Mouse (Mus musculus) myocyte (in vitro differentiated cells): ENCODE data around the gene Gabrb1. TPM values are rescaled to one million over a fixed set of nuclear protein-coding genes. Genes with fewer than 3 reads are reported as not detected.

Source experiments
- H3K27me3 ChIP-seq: one replicate; pipeline ENCODE4 v1.6.1; 2011; ENCODE audit not compliant: control insufficient read depth, insufficient read depth, insufficient read length
- H3K36me3 ChIP-seq: one replicate; pipeline ENCODE4 v1.6.1; 2011; ENCODE audit not compliant: control insufficient read depth, insufficient read depth
- H3K4me2 ChIP-seq: one replicate; pipeline ENCODE4 v1.6.1; 2011; ENCODE audit warnings: low read depth, control low read depth
- H3K4me3 ChIP-seq: one replicate; pipeline ENCODE4 v1.5.1; 2011; ENCODE audit warnings: mild to moderate bottlenecking, control low read depth, moderate library complexity
- H3K79me2 ChIP-seq: one replicate; pipeline ENCODE4 v1.6.1; 2011; ENCODE audit not compliant: control insufficient read depth, insufficient read depth
- H3ac ChIP-seq: one replicate; pipeline ENCODE4 v1.6.1; 2011; ENCODE audit not compliant: control insufficient read depth, insufficient read length
- CEBPB ChIP-seq: IDR thresholded peaks from 2 replicates; pipeline ENCODE4 v1.6.1; 2011; ENCODE audit warnings: mild to moderate bottlenecking, moderate library complexity; ENCODE audit not compliant: poor library complexity, insufficient read depth, severe bottlenecking
- E2F4 ChIP-seq: IDR thresholded peaks from one replicate; pipeline ENCODE4 v1.6.1; 2011; ENCODE audit warnings: mild to moderate bottlenecking, control low read depth, moderate library complexity; ENCODE audit not compliant: insufficient read depth
- MAX ChIP-seq: IDR thresholded peaks from one replicate; pipeline ENCODE4 v1.6.1; 2011; ENCODE audit warnings: low read depth, mild to moderate bottlenecking, control low read depth
- MYOD1 ChIP-seq, 3 experiments: IDR thresholded peaks; one replicate each; pipeline ENCODE4 v1.6.1; 2011; ENCODE audit warnings: control low read depth in 2 of 3, low read depth in 2 of 3, mild to moderate bottlenecking in 2 of 3, moderate library complexity in 1 of 3; ENCODE audit not compliant: insufficient read length in 2 of 3, control insufficient read depth in 1 of 3
- MYOG ChIP-seq, 3 experiments: IDR thresholded peaks; one replicate each; pipeline ENCODE4 v1.6.1; 2011; ENCODE audit warnings: control low read depth in 2 of 3, low read depth in 2 of 3, mild to moderate bottlenecking in 2 of 3; ENCODE audit not compliant: insufficient read length in 2 of 3, control insufficient read depth in 1 of 3, insufficient read depth in 1 of 3
- POLR2A ChIP-seq: IDR thresholded peaks from one replicate; pipeline ENCODE4 v1.6.1; 2011; ENCODE audit warnings: low read depth, mild to moderate bottlenecking, control low read depth, moderate library complexity; ENCODE audit not compliant: insufficient read length
- POLR2AphosphoS2 ChIP-seq: IDR thresholded peaks from one replicate; pipeline ENCODE4 v1.6.1; 2011; ENCODE audit warnings: low read depth, control low read depth; ENCODE audit not compliant: insufficient read length
- REST ChIP-seq: IDR thresholded peaks from one replicate; pipeline ENCODE4 v1.6.1; 2011; ENCODE audit warnings: mild to moderate bottlenecking, control low read depth, moderate library complexity; ENCODE audit not compliant: insufficient read depth, insufficient read length
- SRF ChIP-seq: IDR thresholded peaks from one replicate; pipeline ENCODE4 v1.6.1; 2011; ENCODE audit warnings: low read depth; ENCODE audit not compliant: control insufficient read depth, insufficient read length
- TCF12 ChIP-seq: IDR thresholded peaks from one replicate; pipeline ENCODE4 v1.6.1; 2011; ENCODE audit warnings: mild to moderate bottlenecking, control low read depth; ENCODE audit not compliant: poor library complexity, insufficient read depth, severe bottlenecking
- TCF3 ChIP-seq: IDR thresholded peaks from one replicate; pipeline ENCODE4 v1.6.1; 2011; ENCODE audit warnings: low read depth, control low read depth; ENCODE audit not compliant: insufficient read length
- USF1 ChIP-seq: IDR thresholded peaks from one replicate; pipeline ENCODE4 v1.6.1; 2011; ENCODE audit warnings: low read depth, mild to moderate bottlenecking, control low read depth, moderate library complexity
- polyA plus RNA-seq: library from polyadenylated mRNA; unstranded; fragments of >200 nt; fragmentation: generic; extraction: Trizol; gene quantifications from one replicate; pipeline ENCODE4 v1.2.1, GENCODE M21; 2012; ENCODE audit warnings: missing spikeins

Gene Gabrb1
- polyA plus RNA-seq, 1 experiment: 0.01 TPM

DNA sequence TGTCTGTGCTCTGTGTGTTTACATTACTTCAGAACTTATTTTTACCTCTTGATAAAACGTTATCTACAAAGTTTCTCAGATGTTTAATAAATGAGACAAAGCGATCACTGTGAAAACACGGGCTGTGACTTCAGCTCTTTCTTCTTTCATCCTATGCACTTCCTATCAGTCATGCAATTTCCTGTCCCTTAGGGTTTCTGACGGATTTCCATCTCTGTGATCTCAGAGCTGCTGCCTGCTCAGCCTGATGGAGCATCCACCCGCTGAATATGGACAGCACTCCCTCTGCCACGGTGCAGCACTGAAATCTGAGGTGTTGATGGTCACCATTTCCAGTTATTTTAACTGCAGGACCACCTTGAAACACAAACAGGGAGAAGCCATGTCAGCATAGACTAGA, 501.6 kb downstream of the Gabrb1 start:
- Histone ChIP-seq H3ac (no peak overlapping the region), H3K4me3 (no peak overlapping the region), H3K4me2 (no peak overlapping the region), H3K79me2 (peaks cover 5% of the 10 kb centered on the region), H3K27me3 (no peaks in the 10 kb centered on the region), H3K36me3 (peaks cover 26% of the 10 kb centered on the region)
- TF ChIP-seq POLR2A (no peak), POLR2AphosphoS2 (no peak), MYOG (IDR thresholded peaks at IDR 0.05; ENCODE audit: control insufficient read depth in 1 of 3, insufficient read depth in 1 of 3, insufficient read length in 2 of 3, low read depth in 2 of 3) (no peak), SRF (no peak), MYOD1 (IDR thresholded peaks at IDR 0.05; ENCODE audit: control insufficient read depth in 1 of 3, insufficient read length in 2 of 3, low read depth in 2 of 3) (no peak), E2F4 (no peak), CEBPB (no peak), USF1 (no peak), TCF12 (no peak), TCF3 (no peak), MAX (no peak)

DNA sequence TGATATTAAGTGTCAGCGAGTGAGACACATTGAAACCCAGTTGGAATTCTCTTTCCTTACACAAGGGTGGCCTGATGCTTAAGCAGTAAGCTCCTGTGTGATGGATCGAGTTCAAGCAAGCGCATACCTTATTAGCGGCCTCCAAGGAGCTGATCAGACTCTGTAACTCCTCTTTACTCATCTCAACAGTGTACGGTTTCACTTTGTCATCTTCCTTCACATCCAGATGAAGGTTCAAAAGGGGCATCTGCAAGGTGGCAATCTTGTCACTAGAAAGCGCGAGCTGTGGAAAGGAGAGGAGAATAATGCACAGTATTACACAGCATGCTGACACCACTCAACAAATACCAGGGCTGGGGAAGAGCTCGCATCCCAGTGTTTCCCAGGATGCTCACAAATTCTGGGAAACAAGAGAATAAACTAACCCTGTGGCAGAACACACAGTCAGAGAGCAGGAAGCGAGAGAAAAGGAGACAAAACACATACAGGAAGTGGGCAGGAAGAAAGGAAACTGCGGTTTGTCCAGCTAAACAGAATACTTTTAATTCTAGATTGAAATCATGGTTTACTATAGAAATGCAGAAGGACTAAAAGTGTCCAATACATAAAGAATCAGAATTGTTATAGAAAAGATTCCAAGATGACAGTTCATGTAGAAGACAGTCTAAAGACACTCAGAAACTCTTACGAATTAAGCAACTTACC, 503.0 kb downstream of the Gabrb1 start:
- Histone ChIP-seq H3ac (no peak overlapping the region), H3K36me3 (peaks cover 30% of the 10 kb centered on the region), H3K4me3 (no peak overlapping the region), H3K4me2 (no peak overlapping the region), H3K27me3 (no peaks in the 10 kb centered on the region), H3K79me2 (peaks cover 8% of the 10 kb centered on the region)
- TF ChIP-seq MYOD1 (IDR thresholded peaks at IDR 0.05; ENCODE audit: control insufficient read depth in 1 of 3, insufficient read length in 2 of 3, low read depth in 2 of 3): no peak
- TF ChIP-seq USF1: no peak
- TF ChIP-seq SRF: no peak
- no peak for TF ChIP-seq CEBPB
- no peak for TF ChIP-seq MYOG (IDR thresholded peaks at IDR 0.05; ENCODE audit: control insufficient read depth in 1 of 3, insufficient read depth in 1 of 3, insufficient read length in 2 of 3, low read depth in 2 of 3)
- no peak for TF ChIP-seq REST
- TF ChIP-seq TCF3: no peak
- TF ChIP-seq POLR2AphosphoS2: no peak
- TF ChIP-seq POLR2A: no peak

DNA sequence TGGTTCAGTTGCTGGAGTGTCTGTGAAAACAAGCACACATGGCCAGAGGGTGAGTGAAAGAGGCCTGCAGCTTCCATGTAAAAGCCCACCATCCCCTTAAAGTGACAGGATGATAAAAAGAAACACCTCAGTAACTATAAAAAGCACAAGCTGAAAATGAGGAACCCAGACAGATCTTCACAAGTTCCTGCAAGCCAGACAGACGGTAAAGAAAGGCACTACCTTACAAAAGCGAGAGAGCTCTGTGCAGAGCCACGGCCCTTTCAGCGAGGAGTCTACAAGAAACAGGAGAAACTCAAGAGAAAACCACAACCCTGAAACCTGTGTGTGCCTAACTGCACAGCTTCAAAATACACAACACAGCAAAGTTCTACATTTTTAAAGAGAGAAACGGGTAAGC, 504.9 kb downstream of the Gabrb1 start:
- no peak overlapping the region for H3K4me2 ChIP-seq
- H3ac ChIP-seq: no peak overlapping the region
- no peak overlapping the region for H3K4me3 ChIP-seq
- TF ChIP-seq MAX (no peak), USF1 (no peak), E2F4 (no peak), POLR2A (no peak), TCF3 (no peak), CEBPB (no peak)
- H3K36me3 ChIP-seq: peaks cover 30% of the 10 kb centered on the region
- no peaks in the 10 kb centered on the region for H3K27me3 ChIP-seq
- H3K79me2 ChIP-seq: peaks cover 26% of the 10 kb centered on the region

DNA sequence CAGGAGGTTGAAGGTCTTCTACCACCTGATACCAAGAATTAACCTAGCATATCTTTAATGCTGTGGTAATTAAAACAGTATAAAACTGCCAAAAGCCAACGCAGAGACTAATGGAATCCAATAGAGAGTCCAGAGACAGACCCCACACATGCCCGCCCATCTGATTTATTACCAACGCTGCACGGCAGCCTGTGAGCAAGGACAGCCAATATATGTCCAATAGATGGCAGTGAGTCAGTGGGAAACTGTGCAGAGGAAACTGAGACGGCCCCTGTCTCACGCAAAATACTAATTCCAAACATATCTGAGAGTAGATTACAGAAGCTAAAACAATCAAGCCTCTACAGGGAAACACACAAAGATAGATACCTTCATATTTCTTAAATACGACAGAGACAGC, 506.5 kb downstream of the Gabrb1 start:
- H3K36me3 ChIP-seq: peaks cover 30% of the 10 kb centered on the region
- H3K27me3 ChIP-seq: no peaks in the 10 kb centered on the region
- no peak overlapping the region for H3ac ChIP-seq
- H3K4me3 ChIP-seq: no peak overlapping the region
- H3K4me2 ChIP-seq: no peak overlapping the region
- peaks cover 26% of the 10 kb centered on the region for H3K79me2 ChIP-seq
- TF ChIP-seq POLR2A (no peak), SRF (no peak), MAX (no peak), MYOG (IDR thresholded peaks at IDR 0.05; ENCODE audit: control insufficient read depth in 1 of 3, insufficient read depth in 1 of 3, insufficient read length in 2 of 3, low read depth in 2 of 3) (no peak), REST (no peak), POLR2AphosphoS2 (no peak), USF1 (no peak), E2F4 (no peak), CEBPB (no peak), MYOD1 (IDR thresholded peaks at IDR 0.05; ENCODE audit: control insufficient read depth in 1 of 3, insufficient read length in 2 of 3, low read depth in 2 of 3) (no peak), TCF3 (no peak), TCF12 (no peak)

DNA sequence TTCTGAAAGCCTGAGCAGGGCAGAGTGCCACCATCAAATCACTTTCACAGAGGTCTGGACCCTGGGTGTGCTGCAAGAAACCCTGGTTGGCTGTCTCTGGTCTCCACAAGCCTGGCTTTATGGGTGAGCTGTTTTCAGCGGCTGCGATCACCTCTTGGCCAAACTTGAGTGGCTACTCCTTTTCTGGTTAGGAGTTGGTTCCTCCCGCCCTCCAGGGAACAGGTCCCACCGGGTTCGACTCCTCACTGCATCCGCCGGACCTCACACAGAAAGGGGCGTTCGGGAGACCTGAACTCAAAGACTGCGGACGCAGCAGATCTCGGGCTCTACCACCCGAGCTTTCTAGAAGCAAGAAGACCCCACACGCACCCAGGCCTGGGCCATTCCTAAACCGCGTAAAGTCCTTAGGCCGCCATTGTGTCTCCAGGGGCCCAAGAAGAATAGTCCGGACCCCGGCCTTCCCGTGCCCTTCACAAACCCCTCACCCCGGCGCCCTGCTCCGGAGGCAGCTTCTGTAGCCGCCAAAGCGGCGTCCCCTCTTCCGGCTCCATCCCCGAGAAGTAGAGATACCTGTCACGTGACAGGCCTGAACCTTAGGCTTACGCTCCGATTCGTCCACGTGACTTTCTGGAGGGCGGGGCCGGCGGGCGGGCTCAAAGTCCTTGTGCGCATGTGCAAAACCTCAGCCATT, 509.8 kb downstream of the Gabrb1 start, which contains the start of gene Commd8:
Commd8 (minus strand) TSS at position 596 of the 691 bp plus-strand sequence.
- Histone ChIP-seq H3K36me3 (peaks cover 14% of the 10 kb centered on the region), H3K27me3 (no peaks in the 10 kb centered on the region), H3K4me2 (peak within 1 kb of the TSS; percentile 85), H3ac (peak within 1 kb of the TSS; percentile 7), H3K4me3 (peak within 1 kb of the TSS; percentile 84), H3K79me2 (peaks cover 26% of the 10 kb centered on the region)
- TF ChIP-seq MYOD1 (IDR thresholded peaks at IDR 0.05; ENCODE audit: control insufficient read depth in 1 of 3, insufficient read length in 2 of 3, low read depth in 2 of 3): no peak
- TF ChIP-seq POLR2A: peak; percentile 67
- peak; percentile 61 for TF ChIP-seq POLR2AphosphoS2
- TF ChIP-seq USF1: peak; percentile 99
